Mouse (Mus musculus) kidney, adult 8-10 months (tissue): ENCODE results near the gene Tunar.

Source experiments
- DNase-seq, 2 experiments: peaks; one replicate each; pipeline ENCODE4 v3.0.0; 2022

Gene Tunar

GRCm38 (mm10) chr12:105406008-105406407 is 72.3 kb downstream of the Tunar start:
- no peak for DNase-seq

- no peak for DNase-seq
Measured at GRCm38 (mm10) chr12:105413909-105414308, 80.2 kb downstream of the Tunar start.

- no peak for DNase-seq
Measured at GRCm38 (mm10) chr12:105420476-105420875, 86.8 kb downstream of the Tunar start.

- no peak for DNase-seq
Measured at GRCm38 (mm10) chr12:105426541-105426940, 92.9 kb downstream of the Tunar start.

GRCm38 (mm10) chr12:105427039-105427757 is 93.5 kb downstream of the Tunar start:
- peak; percentile 75 to 81 for DNase-seq

GRCm38 (mm10) chr12:105431872-105432271 is 98.2 kb downstream of the Tunar start:
- no peak for DNase-seq

GRCm38 (mm10) chr12:105432807-105433206 is 99.1 kb downstream of the Tunar start:
- no peak for DNase-seq
